Mouse (Mus musculus) adrenal gland, adult (tissue): ENCODE data around the gene Hivep3.

Experiments
- DNase-seq, 2 experiments: peaks; one replicate each; pipeline ENCODE4 v3.0.0; 2022 to 2023; ENCODE audit warnings: low spot score in 1 of 2; ENCODE audit not compliant: inconsistent age in 2 of 2

The Hivep3 gene

GRCm38 (mm10) chr4:120180535-120180934 is 447.0 kb downstream of the Hivep3 start:
- no peak for DNase-seq

- DNase-seq: no peak
Observed at GRCm38 (mm10) chr4:120184374-120184991, 450.9 kb downstream of the Hivep3 start.

GRCm38 (mm10) chr4:120186441-120186840 is 452.9 kb downstream of the Hivep3 start:
- DNase-seq: no peak

- DNase-seq: no peak
Observed at GRCm38 (mm10) chr4:120186934-120187333, 453.4 kb downstream of the Hivep3 start.
